Mouse (Mus musculus): ENCODE results near the gene Brd4. TPM values are rescaled to one million over a fixed set of nuclear protein-coding genes. Genes with fewer than 3 reads are reported as not detected.

Gene Brd4
- polyA plus RNA-seq, 1 experiment: not detected

GRCm38 (mm10) chr17:32162112-32162850, 122.2 kb downstream of the Brd4 start:
- TF ChIP-seq POLR2A (IDR thresholded peaks at IDR 0.05; ENCODE audit: insufficient read depth, low read depth, low read length): no peak
- TF ChIP-seq CTCF (IDR thresholded peaks at IDR 0.05; ENCODE audit: insufficient read depth, low read depth, low read length): peak; percentile 95
- WGBS: 2% methylated on average over 58 of the region's 58 CpGs
- H3K27ac ChIP-seq (ENCODE audit: insufficient read depth, low read depth, low read length): no peak overlapping the region

GRCm38 (mm10) chr17:32160882-32161281, 123.6 kb downstream of the Brd4 start:
- H3K4me1 ChIP-seq (ENCODE audit: control insufficient read depth, insufficient read depth, low read length): peaks cover 19% of the 10 kb centered on the region
- no peak overlapping the region for H3K27ac ChIP-seq (ENCODE audit: insufficient read depth, low read depth, low read length)
- TF ChIP-seq POLR2A (IDR thresholded peaks at IDR 0.05; ENCODE audit: insufficient read depth, low read depth, low read length) (no peak), CTCF (IDR thresholded peaks at IDR 0.05; ENCODE audit: insufficient read depth, low read depth, low read length) (no peak)
- 83% methylated on average over 4 of the region's 4 CpGs for WGBS
- H3K4me3 ChIP-seq (ENCODE audit: insufficient read depth, low read depth, low read length): no peak overlapping the region

More at GRCm38 (mm10) chr17:32162112-32162850, 122.2 kb downstream of the Brd4 start:
- H3K4me3 ChIP-seq (ENCODE audit: insufficient read depth, low read depth, low read length): peak overlapping the region; percentile 54
- H3K4me1 ChIP-seq (ENCODE audit: control insufficient read depth, insufficient read depth, low read length): peaks cover 30% of the 10 kb centered on the region

- 89% methylated on average over 13 of the region's 13 CpGs for WGBS
- H3K4me3 ChIP-seq (ENCODE audit: insufficient read depth, low read depth, low read length): no peak overlapping the region
- TF ChIP-seq POLR2A (IDR thresholded peaks at IDR 0.05; ENCODE audit: insufficient read depth, low read depth, low read length) (no peak), CTCF (IDR thresholded peaks at IDR 0.05; ENCODE audit: insufficient read depth, low read depth, low read length) (no peak)
- H3K27ac ChIP-seq (ENCODE audit: insufficient read depth, low read depth, low read length): no peak overlapping the region
- peaks cover 10% of the 10 kb centered on the region for H3K4me1 ChIP-seq (ENCODE audit: control insufficient read depth, insufficient read depth, low read length)
Measured at GRCm38 (mm10) chr17:32158841-32159240, 125.7 kb downstream of the Brd4 start.

GRCm38 (mm10) chr17:32146718-32147117, 137.8 kb downstream of the Brd4 start:
- Histone ChIP-seq H3K4me1 (ENCODE audit: control insufficient read depth, insufficient read depth, low read length) (peaks cover 7% of the 10 kb centered on the region), H3K27ac (ENCODE audit: insufficient read depth, low read depth, low read length) (no peak overlapping the region), H3K4me3 (ENCODE audit: insufficient read depth, low read depth, low read length) (no peak overlapping the region)
- no peak for TF ChIP-seq CTCF (IDR thresholded peaks at IDR 0.05; ENCODE audit: insufficient read depth, low read depth, low read length)
- no peak for TF ChIP-seq POLR2A (IDR thresholded peaks at IDR 0.05; ENCODE audit: insufficient read depth, low read depth, low read length)
- WGBS: 94% methylated on average over 8 of the region's 8 CpGs

Other genes starting within 250 kb of the Brd4 start
- gene Rrp1b, start 248.6 kb downstream of the Brd4 start, polyA plus RNA-seq (2012; ENCODE audit: insufficient read depth, insufficient read length, low replicate concordance, missing spikeins): not detected in 2 replicates
- not detected in 2 replicates for gene Hsf2bp, start 248.4 kb downstream of the Brd4 start, polyA plus RNA-seq (2012; ENCODE audit: insufficient read depth, insufficient read length, low replicate concordance, missing spikeins)
- gene Notch3, start 117.9 kb downstream of the Brd4 start, polyA plus RNA-seq (2012; ENCODE audit: insufficient read depth, insufficient read length, low replicate concordance, missing spikeins): not detected in 2 replicates
- gene Ephx3, start 95.2 kb downstream of the Brd4 start, polyA plus RNA-seq (2012; ENCODE audit: insufficient read depth, insufficient read length, low replicate concordance, missing spikeins): not detected in 2 replicates
- 141 TPM in 1 of 2 replicates, not detected in the other for gene Akap8, start 36.5 kb upstream of the Brd4 start, polyA plus RNA-seq (2012; ENCODE audit: insufficient read depth, insufficient read length, low replicate concordance, missing spikeins)
- not detected in 2 replicates for gene Akap8l, start 65.9 kb upstream of the Brd4 start, polyA plus RNA-seq (2012; ENCODE audit: insufficient read depth, insufficient read length, low replicate concordance, missing spikeins)
- not detected in 2 replicates for gene Wiz, start 104.7 kb upstream of the Brd4 start, polyA plus RNA-seq (2012; ENCODE audit: insufficient read depth, insufficient read length, low replicate concordance, missing spikeins)
- 242 TPM in 1 of 2 replicates, not detected in the other for gene Rasal3, start 118.9 kb upstream of the Brd4 start, polyA plus RNA-seq (2012; ENCODE audit: insufficient read depth, insufficient read length, low replicate concordance, missing spikeins)
- gene Pglyrp2, start 139.4 kb upstream of the Brd4 start, polyA plus RNA-seq (2012; ENCODE audit: insufficient read depth, insufficient read length, low replicate concordance, missing spikeins): not detected in 2 replicates
- gene Cyp4f39, start 168.0 kb upstream of the Brd4 start, polyA plus RNA-seq (2012; ENCODE audit: insufficient read depth, insufficient read length, low replicate concordance, missing spikeins): not detected in 2 replicates
- gene Cyp4f17, start 221.3 kb upstream of the Brd4 start, polyA plus RNA-seq (2012; ENCODE audit: insufficient read depth, insufficient read length, low replicate concordance, missing spikeins): not detected in 2 replicates

Data from olfactory bulb, adult 2 months (tissue).